Mouse (Mus musculus): ENCODE measurements around the gene Tmem94.

Gene Tmem94

GRCm38 (mm10) chr11:115830550-115831325, 65.5 kb downstream of the Tmem94 start:
- DNase-seq (ENCODE audit: low spot score in 2 of 2) = no peak

GRCm38 (mm10) chr11:115831518-115831917, 66.3 kb downstream of the Tmem94 start:
- no peak for DNase-seq (ENCODE audit: low spot score in 2 of 2)

- DNase-seq (ENCODE audit: low spot score in 2 of 2) = no peak
These were observed 66.8 kb downstream of the Tmem94 start for GRCm38 (mm10) chr11:115832064-115832463.

GRCm38 (mm10) chr11:115832523-115832922, 67.3 kb downstream of the Tmem94 start:
- DNase-seq (ENCODE audit: low spot score in 2 of 2) = no peak

- DNase-seq (ENCODE audit: low spot score in 2 of 2) = no peak
These were observed 67.8 kb downstream of the Tmem94 start for GRCm38 (mm10) chr11:115833021-115833513.

- DNase-seq (ENCODE audit: low spot score in 2 of 2) = no peak
These were observed 68.8 kb downstream of the Tmem94 start for GRCm38 (mm10) chr11:115834033-115834432.

- no peak for DNase-seq (ENCODE audit: low spot score in 2 of 2)
These were observed 71.6 kb downstream of the Tmem94 start for GRCm38 (mm10) chr11:115836656-115837395.

GRCm38 (mm10) chr11:115837606-115838345, 72.5 kb downstream of the Tmem94 start:
- DNase-seq (ENCODE audit: low spot score in 2 of 2) = no peak

GRCm38 (mm10) chr11:115838895-115839311, 73.7 kb downstream of the Tmem94 start:
- DNase-seq (ENCODE audit: low spot score in 2 of 2) = no peak

- DNase-seq (ENCODE audit: low spot score in 2 of 2) = no peak
These were observed 74.5 kb downstream of the Tmem94 start for GRCm38 (mm10) chr11:115839732-115840131.

GRCm38 (mm10) chr11:115841044-115841443, 75.8 kb downstream of the Tmem94 start:
- DNase-seq (ENCODE audit: low spot score in 2 of 2) = no peak

- DNase-seq (ENCODE audit: low spot score in 2 of 2) = no peak
These were observed 76.8 kb downstream of the Tmem94 start for GRCm38 (mm10) chr11:115841961-115842550.

GRCm38 (mm10) chr11:115843141-115843890, 78.1 kb downstream of the Tmem94 start:
- DNase-seq (ENCODE audit: low spot score in 2 of 2) = no peak

- no peak for DNase-seq (ENCODE audit: low spot score in 2 of 2)
These were observed 78.6 kb downstream of the Tmem94 start for GRCm38 (mm10) chr11:115843891-115844239.

- no peak for DNase-seq (ENCODE audit: low spot score in 2 of 2)
These were observed 79.0 kb downstream of the Tmem94 start for GRCm38 (mm10) chr11:115844240-115844639.

GRCm38 (mm10) chr11:115845819-115846218, 80.6 kb downstream of the Tmem94 start:
- DNase-seq (ENCODE audit: low spot score in 2 of 2) = no peak

All from frontal cortex, postnatal 14 days (tissue).